Mouse (Mus musculus) testis, adult 2 months (tissue): Measurements from ENCODE around the gene Ccdc141. TPM values are rescaled to one million over a fixed set of nuclear protein-coding genes. Genes with fewer than 3 reads are reported as not detected.

Experiments used
- H3K27ac ChIP-seq: fragments of 200-500 bp; 2 replicates; pipeline ENCODE4 v1.5.1; 2012; ENCODE audit warnings: low read depth, low read length; ENCODE audit not compliant: control insufficient read depth, insufficient read depth
- H3K27me3 ChIP-seq: fragments of 200-500 bp; 2 replicates; pipeline ENCODE4 v1.6.1; 2012; ENCODE audit warnings: mild to moderate bottlenecking, low read length, moderate library complexity; ENCODE audit not compliant: control insufficient read depth, insufficient read depth
- H3K36me3 ChIP-seq: fragments of 200-500 bp; 2 replicates; pipeline ENCODE4 v1.6.1; 2012; ENCODE audit warnings: mild to moderate bottlenecking, low read length; ENCODE audit not compliant: control insufficient read depth, insufficient read depth
- H3K4me1 ChIP-seq: fragments of 200-500 bp; 2 replicates; pipeline ENCODE4 v1.6.1; 2012; ENCODE audit warnings: low read length; ENCODE audit not compliant: control insufficient read depth, insufficient read depth
- H3K4me3 ChIP-seq: fragments of 200-500 bp; 2 replicates; pipeline ENCODE4 v1.5.1; 2012; ENCODE audit warnings: low read depth, mild to moderate bottlenecking, low read length, moderate library complexity, mixed read lengths; ENCODE audit not compliant: control insufficient read depth
- CTCF ChIP-seq: fragments of 200-500 bp; IDR thresholded peaks from 2 replicates; pipeline ENCODE4 v1.5.1; 2012; ENCODE audit warnings: low read depth, mild to moderate bottlenecking, inconsistent platforms, low read length, moderate library complexity; ENCODE audit not compliant: control insufficient read depth, insufficient read depth, insufficient replicate concordance
- POLR2A ChIP-seq: fragments of 200-500 bp; IDR thresholded peaks from 2 replicates; pipeline ENCODE4 v1.6.1; 2012; ENCODE audit warnings: low read depth, mild to moderate bottlenecking, inconsistent platforms, low read length, moderate library complexity; ENCODE audit not compliant: control insufficient read depth
- polyA plus RNA-seq: library from polyadenylated mRNA; depleted of rRNA; stranded (reverse); fragments of >200 nt; gene quantifications from 2 replicates; pipeline ENCODE4 v1.2.3, GENCODE M21; 2012

The Ccdc141 gene
- polyA plus RNA-seq, 1 experiment: 1.2 TPM

DNA sequence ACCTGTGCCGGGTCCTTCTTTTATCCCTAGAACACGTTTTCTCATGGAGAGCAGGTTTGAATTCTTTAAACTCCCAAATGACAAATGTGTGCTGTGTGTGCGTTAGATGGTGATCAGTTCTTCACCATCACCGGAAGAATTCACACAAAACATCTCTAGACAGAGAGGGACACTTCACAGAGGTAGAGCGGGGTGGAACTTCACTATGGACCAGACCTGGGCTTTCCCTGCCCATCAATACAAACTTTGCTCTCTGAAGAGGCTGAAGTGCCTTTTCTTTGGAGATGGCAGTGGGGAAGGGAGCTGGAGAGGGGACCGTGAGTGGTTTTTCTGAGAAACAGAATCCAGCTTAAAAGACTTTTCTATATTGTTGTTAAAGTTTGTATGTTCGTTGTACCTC, 1.7 kb downstream of the Ccdc141 start:
- Histone ChIP-seq H3K36me3 (no peaks in the 10 kb centered on the region), H3K4me3 (no peak overlapping the region), H3K27me3 (no peaks in the 10 kb centered on the region), H3K4me1 (peaks cover 10% of the 10 kb centered on the region), H3K27ac (no peak overlapping the region)
- TF ChIP-seq CTCF (no peak), POLR2A (no peak)

DNA sequence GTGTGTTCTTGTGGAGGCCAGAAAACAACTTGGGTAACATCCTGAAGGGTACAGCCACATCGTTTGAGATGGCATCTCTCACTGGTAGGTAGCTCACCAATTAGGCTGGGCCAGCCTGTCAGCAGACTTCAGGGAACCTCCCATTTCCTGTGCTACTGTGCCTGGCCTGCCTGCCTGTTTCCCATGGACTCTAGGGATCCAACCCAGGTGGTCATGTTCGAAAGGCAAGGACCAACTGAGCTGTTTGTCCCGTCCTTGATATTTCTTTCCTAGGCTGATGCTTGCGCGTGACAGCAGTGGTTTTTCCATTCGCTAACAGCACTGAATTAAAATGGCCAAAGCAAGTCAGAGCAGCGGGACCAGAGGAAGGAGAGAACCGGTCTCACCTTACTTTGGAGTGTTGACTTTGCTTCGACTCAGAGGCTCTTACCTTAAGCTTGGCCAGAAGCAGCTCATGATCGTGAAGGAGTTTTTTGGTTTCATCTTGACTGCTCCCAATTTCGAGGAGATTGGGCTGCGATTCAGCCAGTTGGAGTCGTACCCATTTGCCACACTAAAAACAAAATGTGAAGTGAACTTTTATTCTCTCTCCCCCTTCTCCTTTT, 2.3 kb downstream of the Ccdc141 start:
- H3K36me3 ChIP-seq: no peaks in the 10 kb centered on the region
- peaks cover 10% of the 10 kb centered on the region for H3K4me1 ChIP-seq
- no peaks in the 10 kb centered on the region for H3K27me3 ChIP-seq
- H3K27ac ChIP-seq: no peak overlapping the region
- TF ChIP-seq POLR2A (no peak), CTCF (no peak)
- no peak overlapping the region for H3K4me3 ChIP-seq

DNA sequence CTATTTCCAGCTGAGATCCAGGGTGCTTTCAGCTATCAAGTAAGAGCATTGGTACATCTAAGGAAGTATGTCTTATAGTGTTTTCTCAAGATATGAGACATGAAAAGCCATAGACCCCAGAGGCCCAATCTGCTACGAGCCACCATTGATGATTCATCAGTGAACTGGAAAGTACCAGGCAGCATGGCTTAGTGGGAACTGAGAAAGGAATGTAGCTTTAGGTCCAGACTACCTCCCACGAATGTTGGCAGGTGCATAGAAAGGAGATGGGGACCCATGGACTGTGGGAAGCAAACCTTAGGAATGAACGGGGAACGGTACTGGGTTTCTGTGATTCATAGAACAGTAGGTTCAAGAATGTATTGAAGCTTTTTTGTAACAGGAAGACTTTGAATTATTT, 4.1 kb downstream of the Ccdc141 start:
- H3K27ac ChIP-seq: no peak overlapping the region
- H3K4me3 ChIP-seq: no peak overlapping the region
- TF ChIP-seq POLR2A (no peak), CTCF (no peak)
- H3K4me1 ChIP-seq: peaks cover 6% of the 10 kb centered on the region
- H3K27me3 ChIP-seq: no peaks in the 10 kb centered on the region
- H3K36me3 ChIP-seq: no peaks in the 10 kb centered on the region

DNA sequence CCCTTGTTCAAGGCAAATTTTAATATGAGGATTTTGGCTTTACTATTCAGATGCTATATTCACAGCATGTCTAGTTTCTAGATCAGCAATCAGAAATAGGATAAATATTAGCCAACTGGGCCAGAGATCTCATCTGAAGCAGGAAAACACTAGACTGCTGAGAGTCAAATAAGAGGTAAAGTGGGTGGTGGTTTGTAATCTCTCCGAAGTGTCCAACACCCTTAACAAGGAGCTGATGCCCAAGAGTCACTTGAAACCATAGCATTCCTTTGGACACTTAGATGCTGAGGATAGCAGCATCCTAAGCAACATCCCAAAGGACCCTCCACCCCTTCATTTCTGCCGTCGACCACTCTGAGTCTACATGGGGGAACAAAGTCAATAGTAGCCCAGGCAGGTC, 5.8 kb downstream of the Ccdc141 start:
- Histone ChIP-seq H3K36me3 (no peaks in the 10 kb centered on the region), H3K4me3 (no peak overlapping the region), H3K27ac (no peak overlapping the region), H3K27me3 (no peaks in the 10 kb centered on the region), H3K4me1 (no peaks in the 10 kb centered on the region)
- no peak for TF ChIP-seq POLR2A
- no peak for TF ChIP-seq CTCF

DNA sequence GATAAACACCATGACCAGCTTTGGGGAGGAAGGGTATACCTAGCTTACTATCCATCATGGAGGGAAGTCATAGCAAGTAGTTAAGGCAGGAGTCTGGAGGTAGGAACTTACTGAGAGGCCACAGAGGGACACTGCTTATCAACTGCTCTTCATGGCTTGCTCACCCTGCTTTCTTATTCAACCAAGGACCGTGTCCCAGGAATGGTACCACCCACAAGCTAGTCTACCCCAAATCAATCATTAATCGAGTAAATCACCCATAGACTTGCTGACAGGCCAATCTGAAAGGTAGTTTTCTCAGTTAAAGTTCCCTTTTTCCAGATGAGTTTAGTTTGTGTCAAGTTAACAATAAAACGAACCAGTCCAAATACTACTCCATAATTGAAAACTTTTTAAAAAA, 7.1 kb downstream of the Ccdc141 start:
- TF ChIP-seq CTCF (no peak), POLR2A (no peak)
- Histone ChIP-seq H3K27me3 (no peaks in the 10 kb centered on the region), H3K4me3 (no peak overlapping the region), H3K27ac (no peak overlapping the region), H3K36me3 (no peaks in the 10 kb centered on the region), H3K4me1 (no peaks in the 10 kb centered on the region)

DNA sequence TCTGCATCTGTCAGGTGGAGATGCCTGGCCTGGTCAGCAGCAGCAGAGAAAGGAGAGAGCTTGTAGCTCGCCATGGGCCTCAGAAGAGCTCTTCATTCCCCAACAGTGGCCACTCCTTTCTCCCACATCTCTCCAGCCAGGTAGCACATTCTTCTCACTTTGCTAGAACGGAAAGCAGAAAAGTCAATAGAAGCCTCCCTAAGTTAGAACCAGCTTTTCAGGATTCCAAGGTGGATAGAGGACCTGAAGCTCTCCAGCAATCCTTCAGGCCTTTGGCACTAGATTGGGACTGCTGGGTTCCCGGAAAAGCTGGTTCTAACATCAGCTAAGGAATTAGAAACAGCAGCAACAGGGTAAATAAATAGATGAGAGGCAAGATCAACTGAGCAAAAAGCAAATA, 8.3 kb downstream of the Ccdc141 start:
- H3K4me1 ChIP-seq: no peaks in the 10 kb centered on the region
- TF ChIP-seq CTCF: no peak
- no peak for TF ChIP-seq POLR2A
- H3K27ac ChIP-seq: no peak overlapping the region
- H3K4me3 ChIP-seq: no peak overlapping the region
- H3K36me3 ChIP-seq: no peaks in the 10 kb centered on the region
- H3K27me3 ChIP-seq: no peaks in the 10 kb centered on the region

DNA sequence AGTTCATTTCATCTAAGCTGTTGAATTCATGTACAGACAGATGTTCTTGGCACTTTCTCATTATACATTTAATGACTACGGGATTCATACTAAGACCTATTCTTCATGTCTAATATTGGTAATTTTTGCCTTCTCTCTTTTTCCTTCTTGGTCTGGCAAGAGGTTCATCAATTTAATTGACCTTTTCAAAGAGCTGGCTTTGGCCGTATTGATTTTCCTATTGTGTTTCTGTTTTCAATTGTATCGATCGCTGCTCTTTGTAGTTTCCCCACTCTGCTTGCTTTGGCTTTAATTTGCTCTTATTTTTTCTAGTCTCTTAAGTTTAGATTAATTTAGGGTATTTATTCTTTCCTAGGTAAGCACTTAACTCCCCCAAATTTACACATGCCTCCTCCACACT, 12.9 kb downstream of the Ccdc141 start:
- no peaks in the 10 kb centered on the region for H3K36me3 ChIP-seq
- H3K27me3 ChIP-seq: no peaks in the 10 kb centered on the region
- no peak overlapping the region for H3K27ac ChIP-seq
- H3K4me3 ChIP-seq: no peak overlapping the region
- H3K4me1 ChIP-seq: no peaks in the 10 kb centered on the region
- TF ChIP-seq POLR2A: no peak
- no peak for TF ChIP-seq CTCF

DNA sequence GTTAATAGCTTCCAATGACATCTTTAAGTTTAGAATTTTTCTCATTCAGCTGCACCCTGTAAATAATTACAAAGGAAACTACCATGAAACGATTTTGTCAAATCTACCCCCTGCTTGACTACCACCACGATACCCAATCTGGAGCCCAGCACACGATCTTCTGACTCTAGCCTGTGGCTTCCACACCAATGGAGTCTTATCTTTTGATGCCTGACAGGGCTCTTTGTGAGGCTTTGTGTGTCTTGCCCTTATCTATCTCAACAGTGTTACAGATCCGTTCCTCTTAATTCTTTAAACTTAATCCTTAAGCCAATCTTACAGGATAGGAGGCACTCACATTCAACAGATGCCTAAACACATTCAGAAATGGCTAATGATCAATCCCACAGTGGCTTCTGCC, 16.4 kb downstream of the Ccdc141 start:
- Histone ChIP-seq H3K4me3 (no peak overlapping the region), H3K27me3 (no peaks in the 10 kb centered on the region), H3K4me1 (no peaks in the 10 kb centered on the region), H3K27ac (no peak overlapping the region), H3K36me3 (no peaks in the 10 kb centered on the region)
- TF ChIP-seq CTCF (no peak), POLR2A (no peak)
